Mouse (Mus musculus) macrophage (primary cell): ENCODE measurements around the gene Gm17581. TPM values are rescaled to one million over a fixed set of nuclear protein-coding genes. Genes with fewer than 3 reads are reported as not detected.

Source experiments
- H3K27ac ChIP-seq: fragments of 350-480 bp; formaldehyde crosslinking; 2 replicates; pipeline ENCODE4 v1.9.0; 2021
- H3K36me3 ChIP-seq: fragments of 350-480 bp; formaldehyde crosslinking; 2 replicates; pipeline ENCODE4 v1.9.0; 2021; ENCODE audit errors: inconsistent target
- H3K4me3 ChIP-seq: fragments of 350-480 bp; formaldehyde crosslinking; 2 replicates; pipeline ENCODE4 v1.9.0; 2021; ENCODE audit errors: inconsistent target
- H3K79me2 ChIP-seq: fragments of 350-480 bp; formaldehyde crosslinking; 2 replicates; pipeline ENCODE4 v1.9.0; 2021; ENCODE audit errors: inconsistent target
- WGBS: methylation state at CpG from one replicate; pipeline ENCODE4 v1.1.7; 2026; ENCODE audit warnings: inconsistent platforms; ENCODE audit not compliant: missing documents; 5-methylcytosine and 5-hydroxymethylcytosine counted together
- polyA plus RNA-seq: library from polyadenylated mRNA; stranded (reverse); fragments of 250-400 nt; gene quantifications from 3 replicates; pipeline ENCODE4 v1.2.4, GENCODE M21; 2018; ENCODE audit warnings: inconsistent platforms

Gene Gm17581
- polyA plus RNA-seq, 1 experiment from 2014 or later: not detected

GRCm38 (mm10) chr2:155691336-155691722 lies 44.3 kb downstream of the Gm17581 start:
- peak overlapping the region; percentile 29; the same call in 1 of the 2 replicates for H3K27ac ChIP-seq
- H3K36me3 ChIP-seq: peaks cover 9% of the 10 kb centered on the region; the same call in 1 of the 2 replicates
- H3K4me3 ChIP-seq: peak overlapping the region; percentile 80
- H3K79me2 ChIP-seq: peaks cover 55% of the 10 kb centered on the region
- WGBS: 3% methylated on average over 8 of the region's 8 CpGs

GRCm38 (mm10) chr2:155689211-155689610 lies 46.5 kb downstream of the Gm17581 start:
- no peak overlapping the region for H3K27ac ChIP-seq
- WGBS: 97% methylated on average over 4 of the region's 4 CpGs
- H3K4me3 ChIP-seq: no peak overlapping the region
- peaks cover 9% of the 10 kb centered on the region; the same call in 1 of the 2 replicates for H3K36me3 ChIP-seq
- H3K79me2 ChIP-seq: peaks cover 76% of the 10 kb centered on the region

DNA sequence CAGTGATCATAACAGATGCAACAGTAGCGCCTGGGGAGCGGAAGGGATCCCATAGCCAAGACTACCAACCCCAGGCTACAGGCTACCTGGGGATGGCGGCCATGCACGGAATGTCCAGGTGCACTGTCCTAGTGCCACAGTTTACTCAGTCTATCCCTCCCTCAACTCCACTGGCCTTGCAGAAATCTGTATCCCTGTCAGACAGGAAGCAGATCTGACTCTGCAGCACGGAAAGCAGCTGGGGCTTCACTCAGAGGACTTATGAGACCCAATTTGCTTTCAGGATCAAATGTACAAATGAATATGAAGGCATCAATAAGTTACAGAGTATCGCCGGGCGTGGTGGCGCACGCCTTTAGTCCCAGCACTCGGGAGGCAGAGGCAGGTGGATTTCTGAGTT lies 47.9 kb downstream of the Gm17581 start:
- WGBS: 89% methylated on average over 11 of the region's 11 CpGs
- Histone ChIP-seq H3K4me3 (no peak overlapping the region), H3K36me3 (peaks cover 9% of the 10 kb centered on the region; the same call in 1 of the 2 replicates), H3K79me2 (peaks cover 91% of the 10 kb centered on the region), H3K27ac (no peak overlapping the region)

GRCm38 (mm10) chr2:155686572-155686971 lies 49.1 kb downstream of the Gm17581 start:
- WGBS: 90% methylated on average over 5 of the region's 5 CpGs
- peaks cover 9% of the 10 kb centered on the region; the same call in 1 of the 2 replicates for H3K36me3 ChIP-seq
- peaks cover 99% of the 10 kb centered on the region for H3K79me2 ChIP-seq
- no peak overlapping the region for H3K4me3 ChIP-seq
- no peak overlapping the region for H3K27ac ChIP-seq

Other genes starting within 250 kb of the Gm17581 start
- 2.5 to 12.9 TPM (median 4.1 TPM) in 3 replicates for gene Acss2, start 217.9 kb downstream of the Gm17581 start, polyA plus RNA-seq
- not detected in 3 replicates for gene Ggt7, start 217.6 kb downstream of the Gm17581 start, polyA plus RNA-seq
- 13.3 to 14.6 TPM (median 14.0 TPM) in 3 replicates for gene Gss, start 143.1 kb downstream of the Gm17581 start, polyA plus RNA-seq
- not detected in 3 replicates for gene Myh7b, start 124.7 kb downstream of the Gm17581 start, polyA plus RNA-seq
- gene Trpc4ap, start 43.5 kb downstream of the Gm17581 start, polyA plus RNA-seq: 75.1 to 96.9 TPM (median 95.0 TPM) in 3 replicates
- gene Edem2, start 6.4 kb downstream of the Gm17581 start, polyA plus RNA-seq: 36.4 to 53.2 TPM (median 42.4 TPM) in 3 replicates
- gene Procr, start 15.3 kb upstream of the Gm17581 start, polyA plus RNA-seq: 2.1 to 2.6 TPM (median 2.5 TPM) in 3 replicates
- gene Mmp24, start 39.5 kb upstream of the Gm17581 start, polyA plus RNA-seq: 0.04 TPM in 1 of 3 replicates, not detected in the others
- 37.9 to 45.5 TPM (median 39.4 TPM) in 3 replicates for gene BC029722, start 83.6 kb upstream of the Gm17581 start, polyA plus RNA-seq
- 20.9 to 79.0 TPM (median 44.6 TPM) in 3 replicates for gene Eif6, start 91.1 kb upstream of the Gm17581 start, polyA plus RNA-seq
- not detected in 3 replicates for gene Fam83c, start 99.0 kb upstream of the Gm17581 start, polyA plus RNA-seq
- gene Uqcc1, start 194.4 kb upstream of the Gm17581 start, polyA plus RNA-seq: 27.3 to 47.7 TPM (median 28.7 TPM) in 3 replicates
- not detected in 3 replicates for gene Gm15557, start 204.9 kb upstream of the Gm17581 start, polyA plus RNA-seq
- gene Gdf5, start 209.5 kb upstream of the Gm17581 start, polyA plus RNA-seq: not detected in 3 replicates
- gene Cep250, start 220.6 kb upstream of the Gm17581 start, polyA plus RNA-seq: 55.2 to 100 TPM (median 84.4 TPM) in 3 replicates